Mouse (Mus musculus): ENCODE measurements at regions not wholly inside any gene's neighbourhood (a gene's known extent, or its start where the extent isn't known, plus 50 kb on each side); places are given as distances from the start of the nearest gene placed in this dataset.

DNA sequence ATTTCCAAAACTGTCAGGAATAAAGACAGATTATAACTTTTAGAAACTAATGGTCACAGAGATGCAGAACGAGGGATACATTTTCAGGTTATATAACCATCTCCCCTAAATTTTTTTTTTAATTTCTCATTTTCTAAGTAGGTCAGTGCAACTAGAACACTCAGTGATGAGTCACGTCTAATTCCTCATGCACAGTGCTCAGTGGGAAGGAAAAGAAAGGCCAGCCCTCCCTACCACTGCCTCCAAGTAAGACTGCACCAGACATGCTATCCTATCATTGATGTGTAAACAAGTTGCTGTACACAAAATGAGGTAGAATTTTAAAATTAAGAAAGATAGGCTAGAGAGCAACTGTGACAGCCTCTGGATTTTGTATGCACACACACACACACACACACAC is 724.2 kb upstream of the Auts2 start:
- Histone ChIP-seq H3K4me1 (no peaks in the 10 kb centered on the region), H3K4me2 (replicated peaks) (no peak overlapping the region), H3K36me3 (no peaks in the 10 kb centered on the region), H3K4me3 (no peak overlapping the region), H3K27ac (no peak overlapping the region), H3K9ac (no peak overlapping the region), H3K27me3 (no peaks in the 10 kb centered on the region), H3K9me3 (replicated peaks) (no peaks in the 10 kb centered on the region)
- WGBS: 88% methylated on average over 2 of the region's 2 CpGs
- no peak for ATAC-seq (ENCODE audit: low FRiP score)

DNA sequence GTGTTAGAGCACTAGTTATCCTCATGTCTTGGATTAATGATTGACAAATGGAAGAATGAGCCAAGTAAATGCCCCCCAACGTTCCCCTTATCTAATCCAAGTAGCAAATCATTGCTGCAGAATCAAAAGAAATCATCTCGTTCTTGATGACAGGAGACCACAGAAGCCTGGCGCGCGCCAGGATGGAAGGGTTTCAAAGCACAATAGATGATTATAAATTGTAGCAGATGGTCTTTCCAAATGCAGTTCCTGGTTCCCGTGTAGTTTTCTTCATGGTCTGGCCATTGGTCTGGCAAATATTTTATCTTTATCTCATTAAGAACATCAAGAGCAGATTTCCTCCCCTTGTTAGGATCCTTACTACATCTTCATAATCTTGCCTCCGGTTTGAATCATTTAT is 721.8 kb upstream of the Auts2 start:
- no peaks in the 10 kb centered on the region for H3K4me1 ChIP-seq
- H3K9ac ChIP-seq: no peak overlapping the region
- H3K27me3 ChIP-seq: no peaks in the 10 kb centered on the region
- no peak overlapping the region for H3K4me3 ChIP-seq
- no peaks in the 10 kb centered on the region for H3K36me3 ChIP-seq
- 66% methylated on average over 7 of the region's 7 CpGs for WGBS
- no peak for ATAC-seq (ENCODE audit: low FRiP score)
- no peak overlapping the region for H3K27ac ChIP-seq
- H3K9me3 ChIP-seq (replicated peaks): no peaks in the 10 kb centered on the region
- H3K4me2 ChIP-seq (replicated peaks): no peak overlapping the region

DNA sequence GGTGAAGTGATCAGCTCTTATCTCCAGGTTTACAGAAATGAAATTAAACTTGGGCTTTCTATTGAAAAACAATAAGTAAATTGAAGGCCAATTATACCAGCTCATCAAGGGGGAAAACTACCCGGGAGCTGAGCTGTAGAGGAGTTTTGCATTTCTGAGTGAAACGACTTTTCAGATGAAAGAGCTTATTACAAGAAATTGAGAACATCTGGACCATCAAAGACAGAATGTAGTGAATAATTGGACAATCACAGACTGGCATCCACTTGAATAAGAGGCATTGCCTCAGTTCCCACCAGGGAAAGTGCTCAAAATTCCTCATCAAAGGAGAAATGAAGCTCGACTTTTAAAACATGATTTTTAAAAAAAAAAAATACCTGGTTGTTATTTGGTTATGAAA is 675.7 kb upstream of the Auts2 start:
- H3K27ac ChIP-seq: no peak overlapping the region
- H3K4me1 ChIP-seq: no peaks in the 10 kb centered on the region
- no peak overlapping the region for H3K9ac ChIP-seq
- H3K4me3 ChIP-seq: no peak overlapping the region
- no peak for ATAC-seq (ENCODE audit: low FRiP score)
- no peaks in the 10 kb centered on the region for H3K9me3 ChIP-seq (replicated peaks)
- no peak overlapping the region for H3K4me2 ChIP-seq (replicated peaks)
- no peaks in the 10 kb centered on the region for H3K27me3 ChIP-seq
- WGBS: 63% methylated on average over 3 of the region's 3 CpGs
- H3K36me3 ChIP-seq: no peaks in the 10 kb centered on the region

DNA sequence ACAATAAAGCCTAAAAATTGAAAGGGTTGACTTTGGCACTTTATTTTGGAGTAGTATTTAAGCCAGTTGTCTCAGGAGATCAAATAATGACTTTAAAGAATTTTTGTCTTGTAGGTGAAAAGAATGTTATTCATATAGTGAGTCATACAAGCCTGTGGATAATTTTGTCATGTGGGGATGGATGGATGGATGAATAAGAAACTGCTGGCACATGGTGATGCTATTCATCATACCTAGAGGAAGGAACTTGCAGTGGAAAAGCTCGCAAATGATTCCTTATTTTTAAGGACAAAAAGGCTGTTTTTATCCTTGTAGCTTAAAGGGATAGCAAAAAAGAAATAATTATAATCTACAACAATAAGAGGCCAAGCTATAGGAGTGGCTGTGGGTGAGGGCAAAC is 655.4 kb upstream of the Auts2 start:
- Histone ChIP-seq H3K4me1 (no peaks in the 10 kb centered on the region), H3K27ac (no peak overlapping the region), H3K9ac (no peak overlapping the region), H3K4me2 (replicated peaks) (no peak overlapping the region), H3K9me3 (replicated peaks) (no peaks in the 10 kb centered on the region), H3K4me3 (no peak overlapping the region), H3K36me3 (no peaks in the 10 kb centered on the region), H3K27me3 (no peaks in the 10 kb centered on the region)
- no peak for ATAC-seq (ENCODE audit: low FRiP score)
- WGBS: 84% methylated on average over 1 of the region's 1 CpGs

DNA sequence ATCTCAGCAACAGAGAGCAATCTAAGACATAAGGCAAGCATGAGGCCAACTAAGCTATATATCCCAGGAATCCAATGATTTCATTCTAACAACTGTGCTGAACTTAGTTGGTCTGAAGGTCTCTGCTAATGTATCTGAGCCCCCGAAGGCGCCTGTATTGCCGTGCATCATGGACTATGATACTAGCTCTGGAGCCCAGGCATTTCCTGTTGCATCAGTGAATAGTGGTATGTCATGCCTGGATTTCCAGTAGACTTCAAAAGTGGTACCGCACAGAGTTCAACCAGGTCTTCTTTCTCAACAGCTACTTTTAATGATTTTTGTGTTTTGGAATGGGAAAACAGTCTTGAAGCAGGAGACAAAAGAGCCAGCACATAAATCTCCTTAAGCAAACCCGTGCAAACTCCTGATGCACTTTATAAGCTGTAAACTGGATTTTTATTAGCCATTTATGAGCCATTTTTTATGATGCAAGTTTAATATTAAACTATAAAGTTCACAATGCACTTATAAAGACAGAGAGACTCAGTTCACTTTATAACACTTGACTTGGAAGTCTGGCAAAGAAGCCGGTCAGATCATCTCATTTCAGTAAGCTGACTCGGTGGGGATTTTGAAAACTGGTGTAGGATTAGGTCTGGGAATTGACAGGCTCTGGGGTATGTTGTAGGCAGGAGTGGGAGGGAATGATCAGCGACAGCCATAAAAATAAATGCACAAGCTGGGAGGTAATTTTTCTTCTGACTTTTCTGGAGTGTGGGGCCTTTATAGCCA is 646.8 kb upstream of the Auts2 start:
- Histone ChIP-seq H3K4me2 (replicated peaks) (no peak overlapping the region), H3K9ac (no peak overlapping the region), H3K27ac (no peak overlapping the region), H3K4me1 (no peaks in the 10 kb centered on the region), H3K9me3 (replicated peaks) (no peaks in the 10 kb centered on the region), H3K4me3 (no peak overlapping the region), H3K27me3 (no peaks in the 10 kb centered on the region), H3K36me3 (no peaks in the 10 kb centered on the region)
- ATAC-seq (ENCODE audit: low FRiP score): no peak
- WGBS: 90% methylated on average over 8 of the region's 8 CpGs

DNA sequence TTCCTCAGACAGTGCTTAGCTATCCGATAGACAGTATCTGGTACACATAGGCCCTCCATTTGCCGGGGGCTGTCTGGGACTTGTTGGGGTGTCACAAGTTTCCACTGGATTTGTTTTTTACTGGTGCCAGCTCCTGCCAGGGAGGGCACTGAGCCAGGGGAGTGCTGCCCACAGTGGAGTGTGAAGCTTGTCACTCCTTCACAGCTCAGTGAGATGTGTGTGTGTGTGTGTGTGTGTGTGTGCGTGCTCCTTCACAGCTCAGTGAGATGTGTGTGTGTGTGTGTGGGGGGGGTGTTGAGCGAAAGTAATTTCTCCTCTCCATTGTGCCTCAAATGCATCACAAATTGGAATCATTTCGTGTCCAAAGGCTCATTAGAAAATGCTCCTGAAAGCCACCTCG is 632.5 kb upstream of the Auts2 start:
- no peak overlapping the region for H3K4me3 ChIP-seq
- ATAC-seq (ENCODE audit: low FRiP score): no peak
- 91% methylated on average over 6 of the region's 6 CpGs for WGBS
- 0 out of 2 replicates have a peak, but pooled peaks cover 6% of the 10 kb centered on the region for H3K4me1 ChIP-seq
- no peak overlapping the region for H3K4me2 ChIP-seq (replicated peaks)
- no peaks in the 10 kb centered on the region for H3K9me3 ChIP-seq (replicated peaks)
- no peak overlapping the region for H3K27ac ChIP-seq
- H3K9ac ChIP-seq: no peak overlapping the region
- no peaks in the 10 kb centered on the region for H3K36me3 ChIP-seq
- H3K27me3 ChIP-seq: no peaks in the 10 kb centered on the region

DNA sequence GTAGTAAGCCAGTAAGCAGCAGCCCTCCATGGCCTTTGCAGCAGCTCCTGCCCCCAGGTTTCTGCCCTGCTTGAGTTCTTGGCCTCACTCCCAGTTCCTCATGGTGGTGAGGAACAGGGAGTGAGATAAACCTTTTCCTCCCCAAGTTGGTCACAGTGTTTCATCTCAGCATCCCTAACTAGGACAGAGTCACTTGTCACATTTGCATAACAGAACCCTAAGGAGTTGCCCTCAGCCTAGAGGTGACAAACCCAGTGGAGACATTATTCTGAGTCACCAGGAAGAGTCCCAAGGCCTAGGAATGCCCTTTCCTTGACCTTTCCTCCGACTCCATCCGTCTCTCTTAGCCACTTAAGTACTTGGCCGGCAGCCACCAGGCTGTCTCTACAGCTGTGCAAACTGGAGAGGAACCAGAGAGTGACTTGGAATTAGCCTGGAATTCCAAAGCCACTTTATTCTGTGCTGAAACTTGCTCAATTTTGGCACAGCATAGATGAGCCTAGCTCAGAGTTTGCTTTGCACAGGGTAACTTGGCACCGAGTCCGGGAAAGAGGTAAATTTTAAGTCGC is 630.1 kb upstream of the Auts2 start:
- Histone ChIP-seq H3K4me2 (replicated peaks) (no peak overlapping the region), H3K4me1 (0 out of 2 replicates have a peak, but pooled peaks cover 6% of the 10 kb centered on the region), H3K9me3 (replicated peaks) (no peaks in the 10 kb centered on the region), H3K27ac (no peak overlapping the region), H3K27me3 (no peaks in the 10 kb centered on the region), H3K4me3 (no peak overlapping the region), H3K36me3 (no peaks in the 10 kb centered on the region), H3K9ac (no peak overlapping the region)
- ATAC-seq (ENCODE audit: low FRiP score): no peak
- WGBS: 41% methylated on average over 6 of the region's 6 CpGs

DNA sequence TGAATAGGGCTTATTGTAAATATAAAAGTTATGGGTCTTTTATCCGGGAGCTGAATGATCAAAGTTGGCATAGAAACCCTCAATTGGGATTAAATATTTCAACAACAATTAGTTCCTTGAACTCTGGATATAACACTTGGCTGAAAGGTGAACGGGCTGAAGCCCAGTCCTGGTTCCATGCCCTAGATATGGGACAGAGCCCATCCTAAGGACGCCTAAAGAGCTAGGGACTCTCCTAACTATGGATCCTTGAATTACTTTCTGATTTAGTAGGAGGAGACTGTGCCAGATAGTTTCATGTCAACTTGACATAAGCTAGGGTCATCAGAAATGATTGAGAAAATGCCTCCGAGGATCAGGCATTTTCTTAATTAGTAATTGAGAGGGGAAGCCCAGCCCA is 629.5 kb upstream of the Auts2 start:
- no peaks in the 10 kb centered on the region for H3K9me3 ChIP-seq (replicated peaks)
- no peak overlapping the region for H3K4me2 ChIP-seq (replicated peaks)
- H3K36me3 ChIP-seq: no peaks in the 10 kb centered on the region
- WGBS: 87% methylated on average over 4 of the region's 4 CpGs
- H3K4me1 ChIP-seq: peaks cover 8% of the 10 kb centered on the region; the same call in 1 of the 2 replicates
- ATAC-seq (ENCODE audit: low FRiP score): no peak
- no peaks in the 10 kb centered on the region for H3K27me3 ChIP-seq
- H3K27ac ChIP-seq: no peak overlapping the region
- no peak overlapping the region for H3K4me3 ChIP-seq
- no peak overlapping the region for H3K9ac ChIP-seq

DNA sequence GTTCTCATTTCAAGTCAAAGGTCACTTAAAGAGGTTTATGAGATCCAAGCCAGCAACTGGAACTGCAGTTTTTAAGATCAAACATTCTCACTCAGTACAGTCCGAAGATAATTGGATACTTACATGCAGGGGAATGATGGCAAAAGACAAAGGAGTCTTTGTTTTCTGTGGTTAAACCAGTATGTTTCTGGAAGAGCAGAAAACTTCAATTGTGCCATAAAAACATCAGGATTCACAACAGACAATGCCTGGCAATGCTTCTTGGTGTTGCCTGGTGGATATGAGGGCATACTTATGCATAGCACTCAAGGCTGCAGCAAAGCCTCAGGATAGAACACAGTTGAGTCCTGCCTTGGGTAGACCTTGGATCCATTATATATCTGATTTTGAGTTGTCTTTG is 628.1 kb upstream of the Auts2 start:
- WGBS: 59% methylated on average over 1 of the region's 1 CpGs

DNA sequence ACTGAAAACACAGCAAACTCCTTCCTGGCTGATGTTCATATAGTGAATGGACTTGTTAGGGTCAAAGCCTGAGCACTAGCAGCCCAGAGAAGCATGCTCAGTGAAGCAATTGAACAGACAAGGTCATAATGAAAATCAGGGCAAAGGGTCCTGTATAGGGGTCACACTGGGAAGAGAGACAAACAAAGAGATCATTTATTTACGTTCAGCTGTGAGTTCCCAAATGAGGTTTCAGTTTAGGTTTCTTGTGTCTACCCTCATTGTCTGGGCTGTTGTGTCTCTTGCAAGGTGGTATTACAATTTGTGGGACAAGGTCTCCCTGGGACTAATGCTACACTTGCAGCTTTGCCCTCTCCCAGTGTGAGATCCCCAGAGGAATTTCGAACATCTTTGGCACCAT is 624.4 kb upstream of the Auts2 start:
- no peaks in the 10 kb centered on the region for H3K27me3 ChIP-seq

More for the DNA sequence above, 628.1 kb upstream of the Auts2 start:
- H3K27ac ChIP-seq: no peak overlapping the region
- no peak overlapping the region for H3K9ac ChIP-seq
- no peak overlapping the region for H3K4me3 ChIP-seq
- H3K36me3 ChIP-seq: no peaks in the 10 kb centered on the region
- H3K4me2 ChIP-seq (replicated peaks): no peak overlapping the region
- no peaks in the 10 kb centered on the region for H3K9me3 ChIP-seq (replicated peaks)
- H3K27me3 ChIP-seq: no peaks in the 10 kb centered on the region
- H3K4me1 ChIP-seq: peaks cover 11% of the 10 kb centered on the region; the same call in 1 of the 2 replicates
- ATAC-seq (ENCODE audit: low FRiP score): no peak

DNA sequence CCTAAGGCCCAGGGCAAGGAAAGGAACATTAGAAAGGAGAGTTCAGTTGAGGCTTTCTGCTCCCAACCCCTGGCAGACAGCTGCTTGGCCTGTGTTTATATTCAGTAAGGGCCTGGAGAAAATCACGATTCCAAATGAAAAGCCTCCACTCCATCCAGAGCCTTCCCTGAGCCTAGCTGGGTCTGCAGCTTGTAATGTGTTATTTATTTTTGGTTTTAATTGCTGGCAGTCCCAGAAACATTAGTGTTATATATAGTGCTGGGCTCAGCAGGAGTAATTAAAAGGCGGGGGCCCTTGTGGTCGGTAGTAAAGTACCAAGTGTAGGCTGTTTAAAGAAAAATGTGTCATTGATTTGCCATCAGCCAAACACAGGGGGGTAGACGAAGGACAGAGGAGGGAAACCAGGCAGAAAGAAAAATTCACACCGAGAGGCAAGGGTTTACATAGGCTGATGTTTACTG is 623.9 kb upstream of the Auts2 start:
- Histone ChIP-seq H3K4me3 (no peak overlapping the region), H3K4me1 (peaks cover 8% of the 10 kb centered on the region; the same call in 1 of the 2 replicates), H3K27ac (no peak overlapping the region), H3K9ac (no peak overlapping the region), H3K4me2 (replicated peaks) (no peak overlapping the region), H3K9me3 (replicated peaks) (no peaks in the 10 kb centered on the region), H3K27me3 (no peaks in the 10 kb centered on the region), H3K36me3 (no peaks in the 10 kb centered on the region)
- 47% methylated on average over 5 of the region's 5 CpGs for WGBS
- no peak for ATAC-seq (ENCODE audit: low FRiP score)

More for the DNA sequence above, 624.4 kb upstream of the Auts2 start:
- Histone ChIP-seq H3K4me3 (no peak overlapping the region), H3K36me3 (no peaks in the 10 kb centered on the region), H3K9ac (no peak overlapping the region), H3K27ac (no peak overlapping the region), H3K4me1 (peaks cover 8% of the 10 kb centered on the region; the same call in 1 of the 2 replicates), H3K4me2 (replicated peaks) (no peak overlapping the region), H3K9me3 (replicated peaks) (no peaks in the 10 kb centered on the region)
- 27% methylated on average over 2 of the region's 2 CpGs for WGBS
- no peak for ATAC-seq (ENCODE audit: low FRiP score)

DNA sequence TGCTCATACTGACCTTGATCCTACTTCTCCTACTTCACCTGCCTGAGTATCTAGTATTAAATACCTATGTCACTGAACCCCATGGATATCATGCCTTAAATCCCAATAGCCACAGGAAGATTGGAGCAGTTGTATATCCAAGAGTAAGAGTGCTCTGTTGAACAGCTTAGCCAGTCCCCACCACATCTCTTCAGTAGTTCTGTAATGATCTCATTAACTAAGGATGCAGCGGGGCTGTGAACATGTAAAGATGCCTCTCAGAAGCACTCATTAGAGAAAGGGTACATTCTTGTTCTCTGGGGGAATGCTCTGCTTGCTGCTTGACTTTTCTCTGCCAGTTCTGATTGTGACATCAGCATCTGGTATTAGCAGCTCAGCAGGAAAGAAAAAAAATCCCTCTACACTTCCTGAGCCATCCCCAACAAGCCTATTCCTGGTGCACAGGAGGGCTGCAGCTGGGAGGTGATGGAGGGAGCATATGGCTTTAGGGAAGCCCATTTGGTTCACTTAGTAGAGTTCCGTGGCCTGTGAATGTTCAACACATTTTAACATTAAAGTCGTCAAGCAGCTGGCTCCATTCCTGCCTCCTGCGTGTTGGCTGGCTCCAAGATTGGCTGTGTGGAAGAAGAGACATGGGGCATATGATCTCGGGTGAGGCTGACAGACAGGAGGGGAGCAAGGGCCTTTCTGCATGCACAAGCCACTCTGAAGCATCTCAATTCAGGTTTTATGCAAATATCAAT is 613.1 kb upstream of the Auts2 start:
- Histone ChIP-seq H3K9ac (no peak overlapping the region), H3K27ac (no peak overlapping the region), H3K4me3 (no peak overlapping the region), H3K4me2 (replicated peaks) (no peak overlapping the region), H3K27me3 (no peaks in the 10 kb centered on the region), H3K4me1 (peaks cover 5% of the 10 kb centered on the region; the same call in 1 of the 2 replicates), H3K9me3 (replicated peaks) (peaks cover 4% of the 10 kb centered on the region), H3K36me3 (no peaks in the 10 kb centered on the region)
- WGBS: 39% methylated on average over 5 of the region's 5 CpGs
- peak; percentile 43; the same call in 1 of the 2 replicates for ATAC-seq (ENCODE audit: low FRiP score)
